Mouse (Mus musculus): ENCODE measurements around the gene Cfap100. TPM values are rescaled to one million over a fixed set of nuclear protein-coding genes. Genes with fewer than 3 reads are reported as not detected.

Gene Cfap100
- 0.30 and 0.58 TPM in 2 replicates for polyA plus RNA-seq (2015; fragmentation: Nextera tagmentation; extraction: Ambion mirVana)

- H3K27me3 ChIP-seq, result peaks cover 19% of the 10 kb centered on the region
- H3K4me3 ChIP-seq (replicated peaks), result peak within 1 kb of the TSS; percentile 45
- H3K36me3 ChIP-seq, result no peaks in the 10 kb centered on the region
- peak within 1 kb of the TSS; percentile 87 for H3K4me2 ChIP-seq
- ATAC-seq (replicated peaks; ENCODE audit: low FRiP score), result peak; percentile 87
- under 1% methylated on average over 31 of the region's 31 CpGs for WGBS
- no peak within 1 kb of the TSS for H3K27ac ChIP-seq
- H3K9me3 ChIP-seq (replicated peaks), result no peaks in the 10 kb centered on the region
- H3K9ac ChIP-seq, result peak within 1 kb of the TSS; percentile 45
- H3K4me1 ChIP-seq, result peaks cover 13% of the 10 kb centered on the region
Measured at GRCm38 (mm10) chr6:90428380-90428974, at the start of gene Cfap100. Cfap100 (minus strand) TSS chr6:90428797.

GRCm38 (mm10) chr6:90476941-90477518, 48.4 kb upstream of the Cfap100 start:
- peak; percentile 41; the same call in 1 of the 2 replicates for ATAC-seq (replicated peaks; ENCODE audit: low FRiP score)
- Histone ChIP-seq H3K4me1 (peaks cover 16% of the 10 kb centered on the region), H3K9me3 (replicated peaks) (no peaks in the 10 kb centered on the region), H3K4me2 (no peak overlapping the region), H3K36me3 (no peaks in the 10 kb centered on the region), H3K27ac (no peak overlapping the region), H3K27me3 (no peaks in the 10 kb centered on the region), H3K4me3 (replicated peaks) (no peak overlapping the region), H3K9ac (no peak overlapping the region)
- 53% methylated on average over 14 of the region's 14 CpGs for WGBS

DNA sequence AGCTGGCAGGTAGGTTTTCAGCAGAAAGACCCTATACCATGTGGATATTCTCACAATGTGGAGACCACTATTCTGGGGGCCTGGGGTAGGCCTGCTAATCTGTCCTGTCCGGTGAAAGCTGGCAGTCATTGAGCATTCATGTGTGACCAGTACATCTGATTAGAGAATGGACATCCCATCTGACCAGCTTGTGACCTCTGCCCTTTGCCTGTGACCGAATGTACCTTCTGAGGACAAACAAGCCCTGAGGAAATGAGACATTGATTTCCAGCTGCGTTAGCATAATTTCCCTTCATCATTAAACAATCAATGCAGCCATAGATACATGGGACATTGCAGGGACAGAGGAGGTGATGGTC, 47.2 kb upstream of the Cfap100 start:
- WGBS, result 68% methylated on average over 3 of the region's 3 CpGs
- no peaks in the 10 kb centered on the region for H3K27me3 ChIP-seq
- no peak overlapping the region for H3K4me3 ChIP-seq (replicated peaks)
- no peak overlapping the region for H3K9ac ChIP-seq
- ATAC-seq (replicated peaks; ENCODE audit: low FRiP score), result no peak
- H3K9me3 ChIP-seq (replicated peaks), result no peaks in the 10 kb centered on the region
- no peak overlapping the region for H3K4me2 ChIP-seq
- H3K4me1 ChIP-seq, result peaks cover 24% of the 10 kb centered on the region
- no peaks in the 10 kb centered on the region for H3K36me3 ChIP-seq
- no peak overlapping the region for H3K27ac ChIP-seq

- 70% methylated on average over 4 of the region's 4 CpGs for WGBS
- no peak for ATAC-seq (replicated peaks; ENCODE audit: low FRiP score)
Measured at GRCm38 (mm10) chr6:90475176-90475853, 46.7 kb upstream of the Cfap100 start.

GRCm38 (mm10) chr6:90474361-90474750, 45.8 kb upstream of the Cfap100 start:
- Histone ChIP-seq H3K27me3 (no peaks in the 10 kb centered on the region), H3K9me3 (replicated peaks) (no peaks in the 10 kb centered on the region), H3K4me1 (peaks cover 22% of the 10 kb centered on the region; the same call in 1 of the 2 replicates), H3K9ac (no peak overlapping the region), H3K4me3 (replicated peaks) (no peak overlapping the region), H3K4me2 (no peak overlapping the region), H3K36me3 (no peaks in the 10 kb centered on the region), H3K27ac (no peak overlapping the region)
- ATAC-seq (replicated peaks; ENCODE audit: low FRiP score), result no peak
- WGBS, result 87% methylated on average over 3 of the region's 3 CpGs

More at GRCm38 (mm10) chr6:90475176-90475853, 46.7 kb upstream of the Cfap100 start:
- Histone ChIP-seq H3K27me3 (no peaks in the 10 kb centered on the region), H3K27ac (no peak overlapping the region), H3K36me3 (no peaks in the 10 kb centered on the region), H3K9me3 (replicated peaks) (no peaks in the 10 kb centered on the region), H3K4me3 (replicated peaks) (no peak overlapping the region), H3K4me2 (no peak overlapping the region), H3K9ac (no peak overlapping the region), H3K4me1 (peaks cover 22% of the 10 kb centered on the region)

GRCm38 (mm10) chr6:90473630-90474360, 45.2 kb upstream of the Cfap100 start:
- ATAC-seq (replicated peaks; ENCODE audit: low FRiP score), result no peak
- H3K27ac ChIP-seq, result no peak overlapping the region
- H3K4me2 ChIP-seq, result no peak overlapping the region
- H3K9ac ChIP-seq, result no peak overlapping the region
- WGBS, result 91% methylated on average over 24 of the region's 24 CpGs
- H3K4me1 ChIP-seq, result peaks cover 22% of the 10 kb centered on the region; the same call in 1 of the 2 replicates
- no peaks in the 10 kb centered on the region for H3K9me3 ChIP-seq (replicated peaks)
- H3K36me3 ChIP-seq, result no peaks in the 10 kb centered on the region
- H3K4me3 ChIP-seq (replicated peaks), result no peak overlapping the region
- no peaks in the 10 kb centered on the region for H3K27me3 ChIP-seq

DNA sequence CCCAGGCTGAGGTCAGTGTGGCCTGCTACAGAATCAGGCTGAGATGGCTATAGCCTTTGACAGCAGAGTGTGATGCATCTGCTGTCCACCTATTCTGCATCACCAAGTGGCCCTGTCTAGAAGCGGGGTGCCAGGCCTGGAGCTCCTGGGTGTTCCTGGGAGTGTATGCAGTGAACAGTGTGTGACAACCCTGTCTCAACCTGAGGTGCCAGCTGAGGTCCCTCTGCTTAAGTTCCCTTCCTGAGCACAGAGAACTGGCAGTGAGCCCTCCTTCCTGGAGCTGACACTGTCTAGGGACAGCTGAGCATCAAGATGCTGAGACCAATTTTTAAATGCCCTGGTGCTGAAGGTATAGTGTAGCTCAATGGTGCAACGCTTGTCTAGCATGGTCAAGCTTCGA, 44.1 kb upstream of the Cfap100 start:
- ATAC-seq (replicated peaks; ENCODE audit: low FRiP score), result no peak
- Histone ChIP-seq H3K36me3 (no peaks in the 10 kb centered on the region), H3K9me3 (replicated peaks) (no peaks in the 10 kb centered on the region), H3K27me3 (no peaks in the 10 kb centered on the region), H3K4me3 (replicated peaks) (no peak overlapping the region), H3K4me2 (no peak overlapping the region), H3K27ac (no peak overlapping the region), H3K9ac (no peak overlapping the region), H3K4me1 (peaks cover 22% of the 10 kb centered on the region; the same call in 1 of the 2 replicates)
- 94% methylated on average over 3 of the region's 3 CpGs for WGBS

- Histone ChIP-seq H3K9ac (no peak overlapping the region), H3K4me2 (no peak overlapping the region), H3K4me1 (peaks cover 22% of the 10 kb centered on the region; the same call in 1 of the 2 replicates), H3K27ac (no peak overlapping the region), H3K27me3 (no peaks in the 10 kb centered on the region), H3K9me3 (replicated peaks) (no peaks in the 10 kb centered on the region), H3K36me3 (peaks cover 4% of the 10 kb centered on the region; the same call in 1 of the 2 replicates), H3K4me3 (replicated peaks) (no peak overlapping the region)
- 58% methylated on average over 4 of the region's 4 CpGs for WGBS
- no peak for ATAC-seq (replicated peaks; ENCODE audit: low FRiP score)
Measured at GRCm38 (mm10) chr6:90472079-90472478, 43.5 kb upstream of the Cfap100 start.

DNA sequence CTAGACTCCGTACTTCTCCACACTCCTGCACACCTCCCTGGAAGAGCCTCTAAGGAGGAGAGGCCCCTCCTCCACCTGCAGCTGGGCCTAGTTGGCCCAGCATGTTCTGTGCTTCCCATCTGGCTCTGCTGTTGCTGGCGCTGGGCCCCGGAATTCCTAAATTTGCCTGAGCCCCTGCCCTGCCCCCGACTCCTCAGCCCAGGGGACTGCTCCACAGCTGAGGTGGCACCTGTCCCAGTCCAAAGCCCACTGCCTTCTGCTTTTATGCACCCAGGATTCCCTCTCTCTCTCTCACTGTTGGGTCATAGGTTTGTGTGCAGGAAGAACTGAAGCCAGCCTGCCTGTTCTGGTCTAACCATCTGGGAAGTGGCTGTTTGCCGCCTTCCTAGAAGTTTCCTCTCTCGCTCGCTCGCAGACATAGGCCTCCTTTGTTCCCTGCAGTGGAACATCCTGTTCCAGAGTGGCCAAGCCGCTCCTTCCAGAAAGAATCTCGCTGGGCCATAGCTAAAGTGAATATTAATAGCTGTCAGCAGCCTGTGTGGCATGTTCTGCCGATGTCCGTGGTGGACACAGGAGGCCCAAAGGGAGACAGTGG, 42.4 kb upstream of the Cfap100 start:
- H3K4me2 ChIP-seq, result no peak overlapping the region
- H3K9ac ChIP-seq, result no peak overlapping the region
- 64% methylated on average over 12 of the region's 12 CpGs for WGBS
- no peak overlapping the region for H3K4me3 ChIP-seq (replicated peaks)
- no peak for ATAC-seq (replicated peaks; ENCODE audit: low FRiP score)
- H3K27ac ChIP-seq, result peak overlapping the region; percentile 68
- peaks cover 4% of the 10 kb centered on the region; the same call in 1 of the 2 replicates for H3K36me3 ChIP-seq
- peaks cover 18% of the 10 kb centered on the region; the same call in 1 of the 2 replicates for H3K4me1 ChIP-seq
- no peaks in the 10 kb centered on the region for H3K9me3 ChIP-seq (replicated peaks)
- H3K27me3 ChIP-seq, result no peaks in the 10 kb centered on the region

DNA sequence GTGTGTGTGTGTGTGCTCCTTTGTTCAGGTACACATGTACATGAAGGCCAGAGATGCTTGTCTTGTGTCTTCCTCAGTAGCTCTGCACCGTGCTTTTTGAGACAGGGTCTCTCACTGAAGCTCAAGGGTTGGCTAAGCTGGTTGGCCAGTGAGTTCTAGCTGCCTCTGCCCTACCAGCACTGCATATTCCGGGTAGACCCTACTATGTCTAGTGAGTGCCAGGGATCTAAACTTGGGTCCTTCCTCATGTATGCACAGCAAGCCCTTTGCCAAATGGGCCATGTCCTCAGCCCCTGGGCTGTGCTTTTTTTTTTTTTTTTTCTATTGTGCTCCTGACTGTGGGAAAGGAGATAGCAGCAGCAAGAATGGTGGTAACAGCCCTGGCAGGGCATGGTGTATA, 41.7 kb upstream of the Cfap100 start:
- H3K4me1 ChIP-seq, result peaks cover 15% of the 10 kb centered on the region; the same call in 1 of the 2 replicates

DNA sequence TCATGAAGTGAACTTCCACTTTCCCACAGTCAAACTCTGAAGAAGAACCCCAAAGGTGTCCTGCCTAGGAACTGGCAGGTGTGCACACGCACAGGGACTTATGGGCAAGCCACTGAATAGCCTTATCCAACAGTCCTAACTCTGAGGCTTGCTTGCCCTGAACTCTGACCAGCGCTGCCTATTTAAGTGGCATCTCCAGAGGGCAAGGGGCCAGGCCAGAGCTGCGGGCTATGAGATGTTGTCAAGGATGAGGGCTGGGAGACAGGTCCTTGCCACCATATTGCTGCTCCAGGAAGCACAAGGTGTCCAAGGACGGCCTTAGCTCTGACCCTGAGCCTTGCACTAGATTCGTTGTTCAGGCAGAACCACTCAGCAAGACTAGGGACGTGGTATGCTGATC, 40.4 kb upstream of the Cfap100 start:
- ATAC-seq (replicated peaks; ENCODE audit: low FRiP score), result no peak
- H3K27ac ChIP-seq, result no peak overlapping the region
- H3K9ac ChIP-seq, result no peak overlapping the region
- no peak overlapping the region for H3K4me3 ChIP-seq (replicated peaks)
- H3K9me3 ChIP-seq (replicated peaks), result no peaks in the 10 kb centered on the region
- H3K27me3 ChIP-seq, result no peaks in the 10 kb centered on the region; the same call in 1 of the 2 replicates
- no peak overlapping the region for H3K4me2 ChIP-seq
- peaks cover 16% of the 10 kb centered on the region for H3K4me1 ChIP-seq
- peaks cover 4% of the 10 kb centered on the region; the same call in 1 of the 2 replicates for H3K36me3 ChIP-seq
- WGBS, result 88% methylated on average over 6 of the region's 6 CpGs

More for the DNA sequence above, 41.7 kb upstream of the Cfap100 start:
- ATAC-seq (replicated peaks; ENCODE audit: low FRiP score), result no peak
- no peak overlapping the region for H3K27ac ChIP-seq
- no peaks in the 10 kb centered on the region for H3K9me3 ChIP-seq (replicated peaks)
- WGBS, result 94% methylated on average over 2 of the region's 2 CpGs
- no peak overlapping the region for H3K9ac ChIP-seq
- H3K4me2 ChIP-seq, result no peak overlapping the region
- H3K27me3 ChIP-seq, result no peaks in the 10 kb centered on the region
- H3K36me3 ChIP-seq, result peaks cover 4% of the 10 kb centered on the region; the same call in 1 of the 2 replicates
- no peak overlapping the region for H3K4me3 ChIP-seq (replicated peaks)

Measured in kidney, embryonic 15.5 days (tissue).